Mouse (Mus musculus) testis, adult 2 months (tissue): ENCODE data around the gene Sh3gl1.

Source experiments
- CTCF ChIP-seq: fragments of 200-500 bp; IDR thresholded peaks from 2 replicates; pipeline ENCODE4 v1.5.1; 2012; ENCODE audit warnings: low read depth, mild to moderate bottlenecking, inconsistent platforms, low read length, moderate library complexity; ENCODE audit not compliant: control insufficient read depth, insufficient read depth, insufficient replicate concordance
- POLR2A ChIP-seq: fragments of 200-500 bp; IDR thresholded peaks from 2 replicates; pipeline ENCODE4 v1.6.1; 2012; ENCODE audit warnings: low read depth, mild to moderate bottlenecking, inconsistent platforms, low read length, moderate library complexity; ENCODE audit not compliant: control insufficient read depth

DNA sequence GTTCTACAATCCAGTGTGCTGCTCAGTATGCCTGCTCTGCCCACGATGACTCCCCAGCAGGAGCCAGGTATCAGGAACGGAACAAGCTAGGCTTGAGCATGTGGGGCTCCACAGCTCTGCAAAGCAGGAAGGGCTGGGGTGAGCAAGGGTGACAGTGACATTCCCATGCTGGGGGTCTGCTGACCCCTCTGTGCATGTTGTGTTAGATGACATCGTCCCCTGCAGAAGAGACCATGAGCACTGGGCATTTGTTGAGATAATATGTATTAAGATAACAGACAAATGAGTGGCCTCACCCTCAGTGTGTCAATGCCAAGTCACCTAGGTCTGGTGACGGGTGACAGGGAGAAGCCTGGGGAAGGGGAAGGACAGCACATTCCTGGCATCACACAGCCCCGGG is 11.5 kb downstream of the Sh3gl1 start:
- TF ChIP-seq POLR2A (no peak), CTCF (no peak)
